Mouse (Mus musculus) heart, embryonic 13.5 days (tissue): ENCODE measurements around the gene Dennd6a. TPM values are rescaled to one million over a fixed set of nuclear protein-coding genes. Genes with fewer than 3 reads are reported as not detected.

ENCODE experiments used
- ATAC-seq: fragments of 200-750 bp; cut with Nextera tagmentation; 2 replicates; pipeline ENCODE4 v1.8.0; 2017; ENCODE audit warnings: moderate TSS enrichment; ENCODE audit not compliant: insufficient number of reproducible peaks, low FRiP score, low TSS enrichment; ENCODE audit errors: extremely low read depth
- H3K27ac ChIP-seq: fragments of 300-500 bp; sonication (generic); replicated peaks from 2 replicates; pipeline ENCODE4 v1.5.1; 2015; ENCODE audit warnings: moderate library complexity, mild to moderate bottlenecking, inconsistent platforms
- H3K27me3 ChIP-seq: fragments of 300-500 bp; sonication (generic); replicated peaks from 2 replicates; pipeline ENCODE4 v1.6.1; 2015; ENCODE audit warnings: mild to moderate bottlenecking, inconsistent platforms
- H3K36me3 ChIP-seq: fragments of 300-500 bp; sonication (generic); 2 replicates; pipeline ENCODE4 v1.6.1; 2015; ENCODE audit warnings: mild to moderate bottlenecking, inconsistent platforms
- H3K4me1 ChIP-seq: fragments of 300-500 bp; sonication (generic); 2 replicates; pipeline ENCODE4 v1.6.1; 2015; ENCODE audit warnings: inconsistent platforms
- H3K4me2 ChIP-seq: fragments of 300-500 bp; sonication (generic); 2 replicates; pipeline ENCODE4 v1.6.1; 2015; ENCODE audit warnings: inconsistent platforms, mild to moderate bottlenecking, moderate library complexity
- H3K4me3 ChIP-seq: fragments of 300-500 bp; sonication (generic); 2 replicates; pipeline ENCODE4 v1.5.1; 2015; ENCODE audit warnings: moderate library complexity, mild to moderate bottlenecking, inconsistent platforms
- H3K9ac ChIP-seq: fragments of 300-500 bp; sonication (generic); 2 replicates; pipeline ENCODE4 v1.6.1; 2015; ENCODE audit warnings: inconsistent platforms, mild to moderate bottlenecking, moderate library complexity
- H3K9me3 ChIP-seq: fragments of 300-500 bp; sonication (generic); 2 replicates; pipeline ENCODE4 v1.6.1; 2016; ENCODE audit warnings: inconsistent platforms
- WGBS: fragments of 180-500 bp; shearing (Covaris S2); methylation state at CpG from one replicate; pipeline ENCODE4 v1.1.7; 2015; ENCODE audit warnings: mixed read lengths; 5-methylcytosine and 5-hydroxymethylcytosine counted together
- polyA plus RNA-seq: library from polyadenylated mRNA; unstranded; fragments of >200 nt; fragmentation: Nextera tagmentation; extraction: Ambion mirVana; gene quantifications from 2 replicates; pipeline ENCODE4 v1.2.1, GENCODE M21; 2015

Gene Dennd6a
- polyA plus RNA-seq, 1 experiment from 2014 or later: 18.4 TPM

- no peak overlapping the region for H3K27ac ChIP-seq
- no peaks in the 10 kb centered on the region for H3K36me3 ChIP-seq
- H3K4me3 ChIP-seq: no peak overlapping the region
- no peaks in the 10 kb centered on the region for H3K27me3 ChIP-seq
- no peak for ATAC-seq
- no peak overlapping the region for H3K9ac ChIP-seq
- H3K4me1 ChIP-seq: no peaks in the 10 kb centered on the region
- WGBS: 49% methylated on average over 1 of the region's 1 CpGs
- H3K9me3 ChIP-seq: no peaks in the 10 kb centered on the region
- no peak overlapping the region for H3K4me2 ChIP-seq
These were observed 33.1 kb upstream of the Dennd6a start for GRCm38 (mm10) chr14:26540577-26540976.

- H3K27me3 ChIP-seq: no peaks in the 10 kb centered on the region
- no peaks in the 10 kb centered on the region for H3K36me3 ChIP-seq
- 93% methylated on average over 1 of the region's 1 CpGs for WGBS
- no peaks in the 10 kb centered on the region for H3K4me1 ChIP-seq
- H3K9ac ChIP-seq: no peak overlapping the region
- no peak overlapping the region for H3K4me2 ChIP-seq
- no peak overlapping the region for H3K4me3 ChIP-seq
- H3K27ac ChIP-seq: no peak overlapping the region
- ATAC-seq: no peak
- H3K9me3 ChIP-seq: no peaks in the 10 kb centered on the region
These were observed 31.5 kb upstream of the Dennd6a start for GRCm38 (mm10) chr14:26542136-26542535.

DNA sequence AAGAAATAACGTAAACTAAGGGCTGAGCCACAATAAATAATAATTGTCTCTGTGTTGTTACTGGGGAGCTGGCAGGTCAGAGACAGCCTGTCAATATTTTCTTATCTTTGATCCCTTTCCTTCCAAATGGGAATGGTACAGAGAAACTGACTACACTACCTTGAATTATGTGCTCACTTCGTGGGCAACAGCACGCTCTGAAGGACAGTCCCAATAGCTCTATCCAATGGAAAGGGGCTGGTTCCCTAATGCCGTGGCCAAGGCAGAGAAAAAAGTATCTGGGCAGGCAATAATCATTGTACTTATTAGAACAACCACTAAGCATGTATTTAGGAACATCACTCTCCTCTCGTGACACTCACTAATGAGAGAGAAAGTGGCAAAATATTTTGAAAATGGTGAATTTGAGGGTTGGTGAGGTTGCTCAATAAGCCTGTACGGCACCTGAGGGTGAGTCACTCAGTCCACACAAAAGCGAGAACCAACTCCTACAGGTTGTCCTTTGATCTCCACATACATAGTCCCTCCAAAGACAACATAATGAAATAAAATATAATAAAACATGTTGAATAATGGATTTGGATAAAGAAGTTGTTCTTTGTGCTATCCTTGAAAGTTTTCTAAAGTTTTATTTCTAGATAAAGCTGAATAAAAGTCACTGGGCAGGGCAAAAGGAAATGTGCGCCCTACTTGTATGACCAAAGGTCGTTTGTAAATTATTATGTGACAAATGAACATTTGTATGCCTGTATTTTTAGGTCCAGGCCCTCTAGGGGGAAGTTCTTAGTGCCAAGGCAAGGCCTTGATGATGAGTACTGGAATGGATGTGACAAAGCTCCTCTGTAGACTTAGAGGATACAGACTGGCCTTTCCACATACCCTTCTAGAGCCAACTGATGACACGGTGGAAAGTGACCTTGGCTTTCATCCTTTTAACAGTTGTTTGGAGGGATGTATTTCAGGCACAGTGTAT, 25.9 kb upstream of the Dennd6a start:
- H3K9me3 ChIP-seq: no peaks in the 10 kb centered on the region
- no peak overlapping the region for H3K9ac ChIP-seq
- H3K36me3 ChIP-seq: no peaks in the 10 kb centered on the region
- WGBS: 75% methylated on average over 10 of the region's 10 CpGs
- no peak for ATAC-seq
- no peak overlapping the region for H3K4me2 ChIP-seq
- no peak overlapping the region for H3K4me3 ChIP-seq
- no peaks in the 10 kb centered on the region for H3K4me1 ChIP-seq
- H3K27ac ChIP-seq: no peak overlapping the region
- H3K27me3 ChIP-seq: no peaks in the 10 kb centered on the region

DNA sequence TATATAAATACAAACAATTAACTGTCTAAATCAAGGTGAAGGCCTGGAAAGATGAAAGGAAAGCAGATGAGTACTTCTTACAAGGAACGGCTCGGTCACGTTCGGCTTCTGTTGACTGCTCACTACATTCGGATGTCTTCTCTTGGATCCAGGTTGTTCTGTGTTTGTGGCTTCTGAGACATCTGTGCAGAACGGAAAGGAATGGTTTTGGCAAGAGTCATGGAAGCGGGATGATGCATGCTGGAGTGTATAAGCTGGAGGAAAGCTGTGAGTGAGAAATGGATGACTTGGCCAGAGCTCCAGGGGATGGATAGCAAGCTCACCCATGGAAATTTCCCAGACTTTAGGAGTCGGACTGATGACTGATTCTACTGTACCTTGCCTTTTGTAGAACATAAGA, 22.9 kb upstream of the Dennd6a start:
- Histone ChIP-seq H3K27me3 (no peaks in the 10 kb centered on the region), H3K4me2 (no peak overlapping the region), H3K4me1 (no peaks in the 10 kb centered on the region), H3K27ac (no peak overlapping the region), H3K36me3 (no peaks in the 10 kb centered on the region), H3K9ac (no peak overlapping the region), H3K4me3 (no peak overlapping the region), H3K9me3 (no peaks in the 10 kb centered on the region)
- WGBS: 88% methylated on average over 8 of the region's 8 CpGs
- no peak for ATAC-seq

GRCm38 (mm10) chr14:26552441-26552840, 21.2 kb upstream of the Dennd6a start:
- no peak for ATAC-seq
- Histone ChIP-seq H3K36me3 (no peaks in the 10 kb centered on the region), H3K27me3 (no peaks in the 10 kb centered on the region), H3K4me1 (peaks cover under 1% of the 10 kb centered on the region), H3K9me3 (no peaks in the 10 kb centered on the region), H3K4me3 (no peak overlapping the region), H3K9ac (no peak overlapping the region), H3K4me2 (no peak overlapping the region), H3K27ac (no peak overlapping the region)
- 74% methylated on average over 2 of the region's 2 CpGs for WGBS

GRCm38 (mm10) chr14:26552853-26553252, 20.8 kb upstream of the Dennd6a start:
- ATAC-seq: no peak
- no peaks in the 10 kb centered on the region for H3K36me3 ChIP-seq
- H3K4me2 ChIP-seq: no peak overlapping the region
- peaks cover 5% of the 10 kb centered on the region for H3K4me1 ChIP-seq
- H3K9me3 ChIP-seq: no peaks in the 10 kb centered on the region
- H3K27me3 ChIP-seq: no peaks in the 10 kb centered on the region
- H3K27ac ChIP-seq: no peak overlapping the region
- no peak overlapping the region for H3K4me3 ChIP-seq
- H3K9ac ChIP-seq: no peak overlapping the region
- WGBS: 79% methylated on average over 3 of the region's 3 CpGs

DNA sequence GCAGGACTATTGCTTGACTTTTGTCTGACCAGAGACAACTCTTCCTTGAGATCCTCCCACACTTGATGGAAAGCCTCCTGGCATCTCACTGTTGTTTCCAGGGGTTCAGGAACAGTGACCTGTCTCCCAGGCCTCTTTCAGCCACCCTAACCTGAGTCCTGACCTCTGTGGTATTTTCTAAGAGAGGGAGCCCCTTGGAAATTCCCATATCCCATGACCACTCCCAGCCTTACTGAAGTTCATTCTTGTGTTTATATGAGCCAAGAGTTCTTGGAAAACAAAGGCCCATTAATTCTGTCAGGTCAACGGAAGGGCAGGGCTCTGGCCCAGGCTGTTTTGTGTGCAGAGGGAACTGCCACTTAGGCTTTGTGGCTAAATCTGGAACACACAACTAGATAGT, 16.1 kb upstream of the Dennd6a start:
- Histone ChIP-seq H3K4me3 (no peak overlapping the region), H3K9ac (no peak overlapping the region), H3K4me2 (no peak overlapping the region), H3K27me3 (no peaks in the 10 kb centered on the region), H3K36me3 (no peaks in the 10 kb centered on the region), H3K4me1 (peaks cover 5% of the 10 kb centered on the region), H3K9me3 (peaks cover 3% of the 10 kb centered on the region; the same call in 1 of the 2 replicates), H3K27ac (no peak overlapping the region)
- WGBS: 47% methylated on average over 1 of the region's 1 CpGs
- no peak for ATAC-seq

- Histone ChIP-seq H3K9me3 (peaks cover 3% of the 10 kb centered on the region; the same call in 1 of the 2 replicates), H3K4me1 (peaks cover 5% of the 10 kb centered on the region), H3K27me3 (no peaks in the 10 kb centered on the region), H3K36me3 (no peaks in the 10 kb centered on the region), H3K9ac (no peak overlapping the region), H3K27ac (no peak overlapping the region), H3K4me2 (no peak overlapping the region), H3K4me3 (no peak overlapping the region)
- WGBS: 87% methylated on average over 7 of the region's 7 CpGs
- ATAC-seq: no peak
These were observed 15.1 kb upstream of the Dennd6a start for GRCm38 (mm10) chr14:26558536-26558935.

DNA sequence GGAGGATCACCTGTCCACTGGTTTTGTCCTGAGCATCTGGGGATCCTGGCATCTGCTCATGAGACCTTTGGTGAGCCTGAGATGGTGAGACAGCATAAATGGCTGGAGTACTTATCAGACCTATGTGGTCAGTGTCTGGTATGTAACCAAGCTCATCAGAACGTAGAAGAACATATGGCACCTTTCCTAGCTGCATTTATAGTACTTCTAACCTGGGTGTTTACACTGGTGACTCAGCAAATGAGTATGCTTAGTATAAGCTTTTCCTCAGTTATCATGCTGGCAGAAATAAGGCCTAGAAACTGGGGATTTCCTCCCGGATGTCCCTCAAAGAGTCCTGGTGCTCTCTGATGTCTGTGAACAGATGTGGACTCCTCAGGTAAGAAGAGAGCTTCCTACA, 11.4 kb upstream of the Dennd6a start:
- no peaks in the 10 kb centered on the region for H3K36me3 ChIP-seq
- WGBS: 69% methylated on average over 2 of the region's 2 CpGs
- no peak overlapping the region for H3K27ac ChIP-seq
- peaks cover 3% of the 10 kb centered on the region; the same call in 1 of the 2 replicates for H3K9me3 ChIP-seq
- no peak overlapping the region for H3K4me2 ChIP-seq
- H3K9ac ChIP-seq: no peak overlapping the region
- peaks cover 5% of the 10 kb centered on the region for H3K4me1 ChIP-seq
- no peak for ATAC-seq
- no peaks in the 10 kb centered on the region for H3K27me3 ChIP-seq
- H3K4me3 ChIP-seq: no peak overlapping the region

GRCm38 (mm10) chr14:26569880-26570279, 3.8 kb upstream of the Dennd6a start:
- Histone ChIP-seq H3K27me3 (no peaks in the 10 kb centered on the region), H3K4me1 (peaks cover 5% of the 10 kb centered on the region; the same call in 1 of the 2 replicates), H3K27ac (no peak overlapping the region), H3K9ac (no peak overlapping the region), H3K36me3 (no peaks in the 10 kb centered on the region), H3K4me2 (no peak overlapping the region), H3K4me3 (no peak overlapping the region), H3K9me3 (no peaks in the 10 kb centered on the region)
- WGBS: 79% methylated on average over 4 of the region's 4 CpGs
- no peak for ATAC-seq

DNA sequence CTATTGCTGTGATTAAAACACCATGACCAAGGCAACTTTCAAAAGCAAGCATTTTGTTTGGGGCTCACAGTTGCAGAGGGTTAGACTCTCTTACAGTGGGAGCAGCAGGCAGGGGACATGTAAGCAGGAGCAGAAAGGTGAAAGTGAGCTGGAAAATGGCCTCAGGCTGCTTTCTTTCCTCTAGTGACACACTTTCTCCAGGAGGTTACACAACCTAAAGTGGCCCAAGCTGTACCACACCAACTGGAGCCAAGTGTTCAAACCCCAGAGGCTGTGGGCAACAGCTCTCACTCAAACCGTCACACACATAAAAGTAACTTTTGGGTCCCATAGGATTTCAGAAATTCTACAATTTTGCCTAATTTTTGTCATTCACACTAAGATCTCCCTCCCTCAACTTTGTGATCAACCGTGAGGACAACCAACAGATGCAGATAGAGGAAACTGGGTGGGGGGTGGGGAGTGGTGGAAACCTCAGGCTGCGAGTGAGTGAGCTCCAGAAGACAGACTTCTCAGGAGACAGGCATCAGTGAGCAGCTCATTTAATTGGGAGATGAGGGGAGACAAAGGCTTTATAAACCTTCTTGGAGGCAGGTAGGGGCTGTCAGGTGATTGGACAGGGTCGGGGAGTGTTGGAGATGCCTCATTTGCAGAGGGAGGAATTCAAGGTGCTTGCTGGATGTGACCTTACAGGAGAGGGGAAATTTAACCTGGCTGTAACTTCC, 1.5 kb upstream of the Dennd6a start:
- Histone ChIP-seq H3K4me2 (no peak overlapping the region), H3K4me1 (peaks cover 5% of the 10 kb centered on the region; the same call in 1 of the 2 replicates), H3K27ac (no peak overlapping the region), H3K9ac (no peak overlapping the region), H3K36me3 (no peaks in the 10 kb centered on the region), H3K9me3 (no peaks in the 10 kb centered on the region), H3K27me3 (no peaks in the 10 kb centered on the region), H3K4me3 (no peak overlapping the region)
- no peak for ATAC-seq
- 41% methylated on average over 4 of the region's 4 CpGs for WGBS
